Mouse (Mus musculus) hindbrain, postnatal 0 days (tissue): ENCODE data around the gene Dyrk1a. TPM values are rescaled to one million over a fixed set of nuclear protein-coding genes. Genes with fewer than 3 reads are reported as not detected.

Experiments used
- ATAC-seq: fragments of 200-750 bp; cut with Nextera tagmentation; 2 replicates; pipeline ENCODE4 v1.8.0; 2017; ENCODE audit warnings: mild to moderate bottlenecking, moderate TSS enrichment, moderate library complexity
- DNase-seq: peaks from one replicate; pipeline ENCODE4 v3.0.0-alpha.2; 2015; ENCODE audit warnings: low spot score
- H3K27ac ChIP-seq: fragments of 300-500 bp; sonication (generic); 2 replicates; pipeline ENCODE4 v1.5.1; 2014; ENCODE audit warnings: mild to moderate bottlenecking
- H3K27me3 ChIP-seq: fragments of 300-500 bp; sonication (generic); 2 replicates; pipeline ENCODE4 v1.6.1; 2014; ENCODE audit warnings: low read length, mixed read lengths; ENCODE audit not compliant: insufficient read depth
- H3K36me3 ChIP-seq: fragments of 300-500 bp; sonication (generic); 2 replicates; pipeline ENCODE4 v1.6.1; 2014; ENCODE audit warnings: low read length, mixed read lengths; ENCODE audit not compliant: insufficient read depth
- H3K4me1 ChIP-seq: fragments of 300-500 bp; sonication (generic); 2 replicates; pipeline ENCODE4 v1.6.1; 2014; ENCODE audit warnings: antibody characterized with exemption, low read length, mixed read lengths; ENCODE audit not compliant: insufficient read depth
- H3K4me2 ChIP-seq: fragments of 300-500 bp; sonication (generic); 2 replicates; pipeline ENCODE4 v1.6.1; 2014; ENCODE audit warnings: low read depth, mild to moderate bottlenecking, low read length, moderate library complexity, mixed read lengths
- H3K4me3 ChIP-seq: fragments of 300-500 bp; sonication (generic); 2 replicates; pipeline ENCODE4 v1.5.1; 2014; ENCODE audit warnings: low read length
- H3K9ac ChIP-seq: fragments of 300-500 bp; sonication (generic); replicated peaks from 2 replicates; pipeline ENCODE4 v1.6.1; 2014; ENCODE audit warnings: mild to moderate bottlenecking, low read length, moderate library complexity, mixed read lengths
- H3K9me3 ChIP-seq: fragments of 300-500 bp; sonication (generic); 2 replicates; pipeline ENCODE4 v1.6.1; 2016; ENCODE audit warnings: low read length, mixed read lengths
- CTCF ChIP-seq: IDR thresholded peaks from 2 replicates; pipeline ENCODE4 v1.5.1; 2016; ENCODE audit warnings: antibody characterized with exemption, control low read depth, low read depth
- WGBS: fragments of 180-500 bp; shearing (Covaris S2); extraction: QIAGEN DNeasy Blood & Tissue Kit; methylation state at CpG from one replicate; pipeline ENCODE4 v1.1.7; 2014; 5-methylcytosine and 5-hydroxymethylcytosine counted together
- polyA plus RNA-seq: library from polyadenylated mRNA; unstranded; fragments of >200 nt; fragmentation: Nextera tagmentation; extraction: Ambion mirVana; gene quantifications from 2 replicates; pipeline ENCODE4 v1.2.1, GENCODE M21; 2015
- total RNA-seq: library from RNA; depleted of rRNA; stranded (reverse); fragments of >200 nt; gene quantifications from 2 replicates; pipeline ENCODE4 v1.2.3, GENCODE M21; 2014

Gene Dyrk1a
- total and polyA plus RNA-seq, 2 experiments from 2014 or later: 13.0 to 91.5 TPM

GRCm38 (mm10) chr16:94590214-94590613 is 20.4 kb downstream of the Dyrk1a start:
- Histone ChIP-seq H3K9ac (no peak overlapping the region), H3K36me3 (no peaks in the 10 kb centered on the region; the same call in 1 of the 2 replicates), H3K27ac (no peak overlapping the region), H3K4me3 (no peak overlapping the region), H3K9me3 (no peaks in the 10 kb centered on the region), H3K27me3 (no peaks in the 10 kb centered on the region), H3K4me1 (peaks cover 26% of the 10 kb centered on the region), H3K4me2 (no peak overlapping the region)
- no peak for DNase-seq
- no peak for ATAC-seq
- 86% methylated on average over 1 of the region's 1 CpGs for WGBS
- no peak for TF ChIP-seq CTCF

- Histone ChIP-seq H3K4me3 (no peak overlapping the region), H3K4me1 (peaks cover 26% of the 10 kb centered on the region), H3K27me3 (no peaks in the 10 kb centered on the region), H3K9ac (no peak overlapping the region), H3K9me3 (no peaks in the 10 kb centered on the region), H3K4me2 (no peak overlapping the region), H3K27ac (no peak overlapping the region), H3K36me3 (no peaks in the 10 kb centered on the region; the same call in 1 of the 2 replicates)
- TF ChIP-seq CTCF: no peak
- 65% methylated on average over 8 of the region's 8 CpGs for WGBS
- ATAC-seq (no peak), DNase-seq (no peak)
Observed at GRCm38 (mm10) chr16:94590977-94591376, 21.2 kb downstream of the Dyrk1a start.

GRCm38 (mm10) chr16:94591536-94591935 is 21.7 kb downstream of the Dyrk1a start:
- 78% methylated on average over 3 of the region's 3 CpGs for WGBS
- Histone ChIP-seq H3K4me1 (peaks cover 23% of the 10 kb centered on the region), H3K27ac (no peak overlapping the region), H3K4me3 (no peak overlapping the region), H3K27me3 (no peaks in the 10 kb centered on the region), H3K4me2 (no peak overlapping the region), H3K9ac (no peak overlapping the region), H3K9me3 (no peaks in the 10 kb centered on the region), H3K36me3 (no peaks in the 10 kb centered on the region; the same call in 1 of the 2 replicates)
- no peak for TF ChIP-seq CTCF
- DNase-seq (no peak), ATAC-seq (no peak)

GRCm38 (mm10) chr16:94596633-94597032 is 26.8 kb downstream of the Dyrk1a start:
- Histone ChIP-seq H3K9ac (no peak overlapping the region), H3K27ac (no peak overlapping the region), H3K27me3 (no peaks in the 10 kb centered on the region), H3K9me3 (no peaks in the 10 kb centered on the region), H3K4me3 (no peak overlapping the region), H3K36me3 (no peaks in the 10 kb centered on the region), H3K4me1 (peaks cover 9% of the 10 kb centered on the region), H3K4me2 (no peak overlapping the region)
- no peak for ATAC-seq
- WGBS: 76% methylated on average over 2 of the region's 2 CpGs
- no peak for DNase-seq
- TF ChIP-seq CTCF: no peak

GRCm38 (mm10) chr16:94597640-94598039 is 27.8 kb downstream of the Dyrk1a start:
- H3K9me3 ChIP-seq: no peaks in the 10 kb centered on the region
- no peak overlapping the region for H3K4me3 ChIP-seq
- 49% methylated on average over 1 of the region's 1 CpGs for WGBS
- H3K27ac ChIP-seq: no peak overlapping the region
- no peaks in the 10 kb centered on the region for H3K27me3 ChIP-seq
- no peak overlapping the region for H3K9ac ChIP-seq
- no peak overlapping the region for H3K4me2 ChIP-seq
- TF ChIP-seq CTCF: no peak
- no peaks in the 10 kb centered on the region for H3K36me3 ChIP-seq
- no peak for DNase-seq
- H3K4me1 ChIP-seq: peaks cover 10% of the 10 kb centered on the region
- no peak for ATAC-seq

GRCm38 (mm10) chr16:94599977-94600724 is 30.3 kb downstream of the Dyrk1a start:
- peaks cover 13% of the 10 kb centered on the region for H3K4me1 ChIP-seq
- H3K36me3 ChIP-seq: no peaks in the 10 kb centered on the region
- H3K4me3 ChIP-seq: no peak overlapping the region
- ATAC-seq (no peak), DNase-seq (no peak)
- H3K9ac ChIP-seq: no peak overlapping the region
- H3K27ac ChIP-seq: no peak overlapping the region
- 46% methylated on average over 6 of the region's 6 CpGs for WGBS
- no peaks in the 10 kb centered on the region for H3K9me3 ChIP-seq
- no peaks in the 10 kb centered on the region for H3K27me3 ChIP-seq
- H3K4me2 ChIP-seq: no peak overlapping the region
- TF ChIP-seq CTCF: no peak

GRCm38 (mm10) chr16:94601089-94601488 is 31.3 kb downstream of the Dyrk1a start:
- H3K4me2 ChIP-seq: no peak overlapping the region
- DNase-seq (no peak), ATAC-seq (0 out of 2 replicates have a peak, but pooled peaks have one; percentile 43)
- peak overlapping the region; percentile 41; the same call in 1 of the 2 replicates for H3K27ac ChIP-seq
- no peak overlapping the region for H3K4me3 ChIP-seq
- no peak for TF ChIP-seq CTCF
- no peaks in the 10 kb centered on the region for H3K27me3 ChIP-seq
- no peaks in the 10 kb centered on the region for H3K9me3 ChIP-seq
- WGBS: 66% methylated on average over 5 of the region's 5 CpGs
- H3K9ac ChIP-seq: no peak overlapping the region
- no peaks in the 10 kb centered on the region for H3K36me3 ChIP-seq
- peaks cover 13% of the 10 kb centered on the region for H3K4me1 ChIP-seq
